Mouse (Mus musculus): ENCODE data around the gene Bst2. TPM values are rescaled to one million over a fixed set of nuclear protein-coding genes. Genes with fewer than 3 reads are reported as not detected.

Gene Bst2
- polyA plus RNA-seq, 1 experiment from 2014 or later = 49.7 TPM

GRCm38 (mm10) chr8:71495039-71495438 lies 42.2 kb downstream of the Bst2 start:
- H3K9me3 ChIP-seq = no peaks in the 10 kb centered on the region
- peaks cover 53% of the 10 kb centered on the region for H3K4me1 ChIP-seq
- peaks cover 27% of the 10 kb centered on the region for H3K36me3 ChIP-seq
- H3K4me2 ChIP-seq = peak overlapping the region; percentile 46
- 10% methylated on average over 16 of the region's 16 CpGs for WGBS
- H3K9ac ChIP-seq = no peak overlapping the region
- H3K27me3 ChIP-seq = no peaks in the 10 kb centered on the region
- H3K27ac ChIP-seq = peak overlapping the region; percentile 83; the same call in 1 of the 2 replicates
- H3K4me3 ChIP-seq = peak overlapping the region; percentile 14; the same call in 1 of the 2 replicates
- ATAC-seq (ENCODE audit: borderline replicate concordance, extremely low read depth, low FRiP score, low TSS enrichment) = peak; percentile 46

GRCm38 (mm10) chr8:71488454-71488853 lies 48.8 kb downstream of the Bst2 start:
- under 1% methylated on average over 22 of the region's 22 CpGs for WGBS
- Histone ChIP-seq H3K4me1 (peaks cover 34% of the 10 kb centered on the region), H3K9ac (peak overlapping the region; percentile 80), H3K27ac (peak overlapping the region; percentile 92), H3K4me2 (peak overlapping the region; percentile 98), H3K9me3 (no peaks in the 10 kb centered on the region), H3K27me3 (no peaks in the 10 kb centered on the region), H3K4me3 (peak overlapping the region; percentile 83), H3K36me3 (peaks cover 24% of the 10 kb centered on the region)
- peak; percentile 85 for ATAC-seq (ENCODE audit: borderline replicate concordance, extremely low read depth, low FRiP score, low TSS enrichment)

GRCm38 (mm10) chr8:71487691-71488445 lies 49.4 kb downstream of the Bst2 start, which contains the start of gene Gtpbp3:
TSS of gene Gtpbp3 (plus strand) at chr8:71488103.
- Histone ChIP-seq H3K27me3 (no peaks in the 10 kb centered on the region), H3K27ac (peak within 1 kb of the TSS; percentile 92), H3K9me3 (no peaks in the 10 kb centered on the region), H3K36me3 (peaks cover 19% of the 10 kb centered on the region), H3K4me1 (peaks cover 34% of the 10 kb centered on the region), H3K4me2 (peak within 1 kb of the TSS; percentile 98), H3K4me3 (peak within 1 kb of the TSS; percentile 83), H3K9ac (peak within 1 kb of the TSS; percentile 80)
- under 1% methylated on average over 33 of the region's 33 CpGs for WGBS
- peak; percentile 51 for ATAC-seq (ENCODE audit: borderline replicate concordance, extremely low read depth, low FRiP score, low TSS enrichment)

- no peak for ATAC-seq (ENCODE audit: borderline replicate concordance, extremely low read depth, low FRiP score, low TSS enrichment)
- WGBS = 3% methylated on average over 7 of the region's 7 CpGs
- Histone ChIP-seq H3K27ac (peak overlapping the region; percentile 89), H3K9me3 (no peaks in the 10 kb centered on the region), H3K4me3 (peak overlapping the region; percentile 88), H3K36me3 (peaks cover 8% of the 10 kb centered on the region; the same call in 1 of the 2 replicates), H3K4me2 (peak overlapping the region; percentile 95), H3K9ac (0 out of 2 replicates have a peak overlapping the region, but pooled peaks have one; percentile 10), H3K27me3 (no peaks in the 10 kb centered on the region), H3K4me1 (peaks cover 34% of the 10 kb centered on the region)
Measured at GRCm38 (mm10) chr8:71486136-71486529, 51.1 kb downstream of the Bst2 start.

- peak; percentile 63 for ATAC-seq (ENCODE audit: borderline replicate concordance, extremely low read depth, low FRiP score, low TSS enrichment)
- Histone ChIP-seq H3K4me3 (peak within 1 kb of the TSS; percentile 88), H3K4me2 (peak within 1 kb of the TSS; percentile 95), H3K36me3 (peaks cover 11% of the 10 kb centered on the region; the same call in 1 of the 2 replicates), H3K9ac (peak within 1 kb of the TSS; percentile 86), H3K4me1 (peaks cover 34% of the 10 kb centered on the region), H3K9me3 (no peaks in the 10 kb centered on the region), H3K27ac (peak within 1 kb of the TSS; percentile 89), H3K27me3 (no peaks in the 10 kb centered on the region)
- WGBS = 5% methylated on average over 46 of the region's 58 CpGs
Measured at GRCm38 (mm10) chr8:71485142-71486135, 51.8 kb downstream of the Bst2 start, which contains the start of gene Ano8. TSS of gene Ano8 (minus strand) at chr8:71485963.

GRCm38 (mm10) chr8:71484736-71485135 lies 52.5 kb downstream of the Bst2 start:
- peak overlapping the region; percentile 86; the same call in 1 of the 2 replicates for H3K9ac ChIP-seq
- H3K4me3 ChIP-seq = peak overlapping the region; percentile 88
- H3K4me2 ChIP-seq = peak overlapping the region; percentile 95

More at GRCm38 (mm10) chr8:71484736-71485135, 52.5 kb downstream of the Bst2 start:
- no peak for ATAC-seq (ENCODE audit: borderline replicate concordance, extremely low read depth, low FRiP score, low TSS enrichment)
- Histone ChIP-seq H3K4me1 (peaks cover 29% of the 10 kb centered on the region), H3K27me3 (no peaks in the 10 kb centered on the region), H3K36me3 (0 out of 2 replicates have a peak, but pooled peaks cover 10% of the 10 kb centered on the region), H3K27ac (no peak overlapping the region), H3K9me3 (no peaks in the 10 kb centered on the region)
- 94% methylated on average over 19 of the region's 19 CpGs for WGBS

Other genes starting within 250 kb of the Bst2 start
- 85.0 and 87.0 TPM in 2 replicates for gene Use1, start 170.6 kb downstream of the Bst2 start, polyA plus RNA-seq (2015; fragmentation: Nextera tagmentation; extraction: Ambion mirVana)
- gene Ocel1, start 166.2 kb downstream of the Bst2 start, polyA plus RNA-seq (2015; fragmentation: Nextera tagmentation; extraction: Ambion mirVana) = 7.0 and 7.2 TPM in 2 replicates
- gene Nr2f6, start 155.5 kb downstream of the Bst2 start, polyA plus RNA-seq (2015; fragmentation: Nextera tagmentation; extraction: Ambion mirVana) = 76.6 and 80.4 TPM in 2 replicates
- 28.2 and 30.7 TPM in 2 replicates for gene Ushbp1, start 141.7 kb downstream of the Bst2 start, polyA plus RNA-seq (2015; fragmentation: Nextera tagmentation; extraction: Ambion mirVana)
- 109 and 112 TPM in 2 replicates for gene Babam1, start 140.6 kb downstream of the Bst2 start, polyA plus RNA-seq (2015; fragmentation: Nextera tagmentation; extraction: Ambion mirVana)
- 42.6 and 46.7 TPM in 2 replicates for gene Ankle1, start 131.4 kb downstream of the Bst2 start, polyA plus RNA-seq (2015; fragmentation: Nextera tagmentation; extraction: Ambion mirVana)
- 51.3 and 56.0 TPM in 2 replicates for gene Abhd8, start 73.8 kb downstream of the Bst2 start, polyA plus RNA-seq (2015; fragmentation: Nextera tagmentation; extraction: Ambion mirVana)
- 130 and 147 TPM in 2 replicates for gene Mrpl34, start 72.5 kb downstream of the Bst2 start, polyA plus RNA-seq (2015; fragmentation: Nextera tagmentation; extraction: Ambion mirVana)
- 104 TPM in 2 replicates for gene Dda1, start 68.3 kb downstream of the Bst2 start, polyA plus RNA-seq (2015; fragmentation: Nextera tagmentation; extraction: Ambion mirVana)
- gene Ano8, start 51.5 kb downstream of the Bst2 start, polyA plus RNA-seq (2015; fragmentation: Nextera tagmentation; extraction: Ambion mirVana) = 1.6 and 1.9 TPM in 2 replicates
- 16.3 and 19.1 TPM in 2 replicates for gene Gtpbp3, start 49.4 kb downstream of the Bst2 start, polyA plus RNA-seq (2015; fragmentation: Nextera tagmentation; extraction: Ambion mirVana)
- 146 and 147 TPM in 2 replicates for gene Plvap, start 25.7 kb downstream of the Bst2 start, polyA plus RNA-seq (2015; fragmentation: Nextera tagmentation; extraction: Ambion mirVana)
- 0.39 and 0.65 TPM in 2 replicates for gene Ccdc194, start 11.7 kb downstream of the Bst2 start, polyA plus RNA-seq (2015; fragmentation: Nextera tagmentation; extraction: Ambion mirVana)
- 95.2 and 96.6 TPM in 2 replicates for gene Mvb12a, start 5.5 kb upstream of the Bst2 start, polyA plus RNA-seq (2015; fragmentation: Nextera tagmentation; extraction: Ambion mirVana)
- 3.3 and 4.6 TPM in 2 replicates for gene Tmem221, start 21.4 kb upstream of the Bst2 start, polyA plus RNA-seq (2015; fragmentation: Nextera tagmentation; extraction: Ambion mirVana)
- not detected in 2 replicates for gene Nxnl1, start 29.1 kb upstream of the Bst2 start, polyA plus RNA-seq (2015; fragmentation: Nextera tagmentation; extraction: Ambion mirVana)
- 34.3 and 36.7 TPM in 2 replicates for gene Slc27a1, start 31.4 kb upstream of the Bst2 start, polyA plus RNA-seq (2015; fragmentation: Nextera tagmentation; extraction: Ambion mirVana)
- gene Pgls, start 54.7 kb upstream of the Bst2 start, polyA plus RNA-seq (2015; fragmentation: Nextera tagmentation; extraction: Ambion mirVana) = 228 and 230 TPM in 2 replicates
- 3.1 and 3.4 TPM in 2 replicates for gene Fam129c, start 60.2 kb upstream of the Bst2 start, polyA plus RNA-seq (2015; fragmentation: Nextera tagmentation; extraction: Ambion mirVana)
- gene Colgalt1, start 73.5 kb upstream of the Bst2 start, polyA plus RNA-seq (2015; fragmentation: Nextera tagmentation; extraction: Ambion mirVana) = 77.9 and 79.3 TPM in 2 replicates
- gene Unc13a, start 134.3 kb upstream of the Bst2 start, polyA plus RNA-seq (2015; fragmentation: Nextera tagmentation; extraction: Ambion mirVana) = 0.66 and 0.81 TPM in 2 replicates
- 9.9 TPM in 2 replicates for gene Jak3, start 138.8 kb upstream of the Bst2 start, polyA plus RNA-seq (2015; fragmentation: Nextera tagmentation; extraction: Ambion mirVana)
- 0.63 and 1.3 TPM in 2 replicates for gene Insl3, start 151.8 kb upstream of the Bst2 start, polyA plus RNA-seq (2015; fragmentation: Nextera tagmentation; extraction: Ambion mirVana)
- gene B3gnt3, start 164.3 kb upstream of the Bst2 start, polyA plus RNA-seq (2015; fragmentation: Nextera tagmentation; extraction: Ambion mirVana) = 3.3 and 3.6 TPM in 2 replicates
- gene Fcho1, start 188.3 kb upstream of the Bst2 start, polyA plus RNA-seq (2015; fragmentation: Nextera tagmentation; extraction: Ambion mirVana) = 4.8 and 7.6 TPM in 2 replicates